Mouse (Mus musculus): Measurements from ENCODE around the gene Fam189a1. TPM values are rescaled to one million over a fixed set of nuclear protein-coding genes. Genes with fewer than 3 reads are reported as not detected.

The Fam189a1 gene
- total RNA-seq (2021) = not detected
- long read RNA-seq, experiment 1 = 0 reads
- long read RNA-seq, experiment 2 = 0 reads

DNA sequence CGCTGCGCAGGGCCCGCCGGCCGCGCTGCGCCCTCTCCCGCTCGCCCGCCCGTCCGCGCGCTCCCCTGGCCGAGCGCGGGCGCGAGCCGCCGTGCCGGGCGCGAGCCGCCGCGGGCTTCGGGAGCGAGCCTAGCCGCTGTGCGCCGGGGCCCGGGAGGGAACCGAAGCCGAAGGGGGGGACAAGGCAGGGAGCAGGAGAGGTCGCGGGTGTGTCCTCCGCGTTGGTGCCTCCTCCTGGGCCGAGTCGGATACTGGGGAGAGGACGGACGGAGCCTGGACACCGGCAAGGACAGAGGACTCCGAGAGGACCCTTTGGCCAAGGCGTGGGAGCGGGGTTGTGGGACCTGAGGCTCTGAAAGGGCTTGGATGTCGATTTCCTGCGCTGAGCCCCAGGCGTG, at the start of gene Fam189a1:
Gene Fam189a1, minus strand, starts transcription at position 57 of the 398 bp plus-strand sequence.
- intact Hi-C loops (cut with DNase I) = no loop called here
- DNase-seq = peak; percentile 16 to 26

GRCm38 (mm10) chr7:65206021-65206420, 49.7 kb upstream of the Fam189a1 start:
- intact Hi-C loops (cut with DNase I) = no loop called here
- DNase-seq = no peak

- no peak for DNase-seq
- intact Hi-C loops (cut with DNase I) = no loop called here
These were observed 46.3 kb upstream of the Fam189a1 start for GRCm38 (mm10) chr7:65202719-65203118.

DNA sequence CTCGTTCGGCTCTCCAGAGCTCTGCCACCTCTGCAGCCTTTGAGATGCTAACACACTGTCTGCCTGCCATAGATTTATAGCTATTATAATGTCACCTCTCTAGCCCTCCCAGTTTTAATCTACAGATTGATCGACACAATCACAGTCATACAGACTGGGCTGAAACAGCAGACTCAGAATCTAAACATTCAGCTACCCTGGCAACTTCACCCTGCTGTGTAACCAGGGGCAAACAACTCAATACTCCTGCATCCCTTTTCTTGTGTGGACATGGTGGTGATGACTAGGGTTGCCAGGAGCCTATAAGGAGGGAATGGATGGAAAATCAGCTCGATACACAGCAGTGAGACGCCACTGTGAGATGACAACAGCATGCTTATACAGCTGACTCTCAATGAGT, 24.3 kb upstream of the Fam189a1 start:
- intact Hi-C loops (cut with DNase I) = no loop called here
- no peak for DNase-seq

- intact Hi-C loops (cut with DNase I) = no loop called here
- no peak for DNase-seq
These were observed 14.4 kb upstream of the Fam189a1 start for GRCm38 (mm10) chr7:65170762-65171161.

DNA sequence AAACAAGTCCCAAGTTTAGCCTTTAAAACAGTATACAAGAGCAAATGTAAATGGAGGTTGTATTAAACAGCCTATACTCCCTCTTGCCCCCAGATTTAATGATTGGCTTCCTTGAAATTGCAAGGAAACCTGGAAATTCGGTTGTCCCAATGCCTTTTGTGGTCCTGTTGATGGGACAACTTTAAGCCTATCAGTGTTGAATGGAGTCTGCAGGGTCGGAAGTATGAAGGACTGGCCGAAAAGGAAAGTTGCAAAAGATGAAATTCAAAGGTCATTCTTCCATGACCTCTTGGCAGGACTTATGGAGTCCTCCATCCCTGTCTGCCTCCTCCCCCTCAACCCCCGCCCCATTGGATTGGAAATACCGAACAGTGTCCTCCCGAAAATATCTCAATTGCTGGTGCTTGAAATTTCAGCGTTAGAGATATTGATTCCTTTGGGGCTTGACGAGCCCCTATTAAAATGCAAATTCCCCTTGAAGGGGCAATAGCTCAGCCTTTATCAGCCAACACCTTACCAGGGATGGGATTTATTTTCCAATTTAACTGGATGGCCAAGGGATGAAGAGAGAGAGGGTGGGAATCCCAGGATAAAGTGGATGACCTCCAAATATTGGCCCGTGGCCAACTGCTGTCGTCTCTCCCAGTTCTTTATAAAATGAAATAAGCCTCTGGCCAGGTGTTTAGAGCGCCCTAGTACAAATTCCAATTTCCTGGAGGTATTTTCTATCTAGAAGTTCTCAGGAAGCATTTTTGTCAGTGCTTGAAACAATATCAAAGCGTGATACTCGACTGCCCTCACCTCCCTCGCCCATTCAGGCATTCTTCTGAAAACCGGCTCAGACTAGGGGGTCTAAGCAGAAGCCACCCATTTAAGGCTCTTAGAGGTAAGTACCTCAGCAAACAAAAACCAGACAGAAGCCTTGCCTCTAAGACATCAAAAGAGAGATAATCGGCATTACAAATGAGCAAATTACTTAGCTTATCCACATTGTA, 958 bp upstream of the Fam189a1 start:
- DNase-seq = no peak
- intact Hi-C loops (cut with DNase I) = no loop called here

DNA sequence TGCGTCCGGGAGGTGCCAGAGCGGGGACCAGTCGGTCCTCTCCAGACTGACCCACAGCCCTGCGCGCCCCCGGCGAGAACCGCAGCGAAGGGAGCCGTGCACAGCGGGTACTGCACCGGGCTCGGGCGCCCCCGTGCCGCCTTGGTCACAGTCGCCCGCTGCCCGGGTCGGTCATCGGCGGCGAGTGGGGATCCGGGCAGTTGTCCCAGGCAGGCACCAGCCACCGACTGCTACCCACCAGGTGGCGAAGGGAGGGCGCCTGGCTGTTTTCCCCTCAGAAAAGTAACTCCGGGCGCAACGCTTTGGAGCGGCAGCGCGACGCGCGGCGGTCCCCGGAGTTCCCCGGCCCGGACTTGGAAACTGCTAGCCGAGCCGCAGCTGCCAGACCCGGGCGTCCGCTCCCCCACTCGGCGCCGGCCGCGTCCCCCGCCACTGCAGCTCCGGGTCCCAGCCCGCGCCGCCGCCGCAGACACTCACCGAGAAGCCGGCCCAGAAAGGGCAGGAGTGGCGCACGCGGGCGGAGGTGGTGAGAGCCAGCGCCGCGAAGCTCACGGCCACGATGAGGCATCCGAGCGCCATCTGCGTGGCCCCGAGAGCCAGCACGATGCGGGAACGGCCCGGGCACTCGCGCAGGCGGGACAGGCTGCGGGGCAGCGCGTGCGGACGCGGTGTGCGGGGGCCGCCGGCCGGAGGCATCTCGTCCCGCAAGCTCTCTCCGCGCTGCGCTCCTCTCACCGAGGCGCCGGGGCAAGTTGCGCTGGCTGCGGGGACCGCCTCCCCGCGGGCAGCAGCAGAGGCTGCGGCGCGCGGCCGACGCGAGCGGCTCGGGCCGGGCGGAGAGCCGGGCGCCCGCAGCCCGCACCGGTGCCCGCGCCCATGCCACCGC, 499 bp downstream of the Fam189a1 start:
- intact Hi-C loops (cut with DNase I) = no loop called here
- DNase-seq = peak; percentile 5 to 13

DNA sequence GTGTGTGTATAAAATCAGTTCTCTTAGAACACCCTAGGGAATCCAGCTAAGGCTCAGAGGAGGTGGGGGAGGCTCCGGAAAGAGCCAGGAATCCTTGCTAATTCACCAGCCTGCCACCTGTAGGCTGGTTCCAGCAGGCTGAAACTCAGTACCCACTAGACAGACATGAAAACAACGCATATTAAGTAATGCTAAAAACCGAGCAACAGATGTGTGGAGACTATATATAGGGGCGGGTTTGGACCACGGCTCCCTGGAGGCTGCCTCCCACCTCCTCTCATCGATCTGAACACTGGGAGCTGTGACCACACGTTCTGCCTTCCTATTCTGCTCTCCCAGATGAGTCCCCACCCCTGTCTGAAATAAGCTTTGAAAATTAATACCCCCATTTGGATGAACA, 1.8 kb downstream of the Fam189a1 start:
- DNase-seq = no peak
- intact Hi-C loops (cut with DNase I) = no loop called here

- no peak for DNase-seq
- intact Hi-C loops (cut with DNase I) = no loop called here
These were observed 2.5 kb downstream of the Fam189a1 start for GRCm38 (mm10) chr7:65153846-65154245.

DNA sequence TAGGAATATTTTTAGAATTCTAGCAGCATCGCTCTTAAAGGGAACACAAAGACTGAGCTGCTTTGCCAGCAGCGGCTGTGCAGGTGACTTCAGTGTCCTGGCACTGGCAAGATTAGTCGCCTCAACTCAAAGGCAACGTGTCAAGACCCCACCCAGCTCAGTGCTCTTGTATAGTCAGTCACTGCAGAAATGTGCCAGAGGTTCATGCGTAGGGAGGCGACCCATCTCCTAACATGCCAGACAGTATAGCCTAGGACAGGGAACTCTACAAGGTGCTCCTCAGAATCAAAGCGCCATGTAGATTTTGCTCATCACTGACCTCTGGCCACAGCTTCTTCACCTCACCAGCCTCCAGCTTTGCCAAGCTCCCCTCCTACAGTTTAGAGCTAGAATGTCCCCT, 4.8 kb downstream of the Fam189a1 start:
- DNase-seq = no peak
- intact Hi-C loops (cut with DNase I) = no loop called here

GRCm38 (mm10) chr7:65149040-65149439, 7.3 kb downstream of the Fam189a1 start:
- DNase-seq = no peak
- intact Hi-C loops (cut with DNase I) = no loop called here

- intact Hi-C loops (cut with DNase I) = no loop called here
- DNase-seq = no peak
These were observed 11.5 kb downstream of the Fam189a1 start for GRCm38 (mm10) chr7:65144881-65145280.

DNA sequence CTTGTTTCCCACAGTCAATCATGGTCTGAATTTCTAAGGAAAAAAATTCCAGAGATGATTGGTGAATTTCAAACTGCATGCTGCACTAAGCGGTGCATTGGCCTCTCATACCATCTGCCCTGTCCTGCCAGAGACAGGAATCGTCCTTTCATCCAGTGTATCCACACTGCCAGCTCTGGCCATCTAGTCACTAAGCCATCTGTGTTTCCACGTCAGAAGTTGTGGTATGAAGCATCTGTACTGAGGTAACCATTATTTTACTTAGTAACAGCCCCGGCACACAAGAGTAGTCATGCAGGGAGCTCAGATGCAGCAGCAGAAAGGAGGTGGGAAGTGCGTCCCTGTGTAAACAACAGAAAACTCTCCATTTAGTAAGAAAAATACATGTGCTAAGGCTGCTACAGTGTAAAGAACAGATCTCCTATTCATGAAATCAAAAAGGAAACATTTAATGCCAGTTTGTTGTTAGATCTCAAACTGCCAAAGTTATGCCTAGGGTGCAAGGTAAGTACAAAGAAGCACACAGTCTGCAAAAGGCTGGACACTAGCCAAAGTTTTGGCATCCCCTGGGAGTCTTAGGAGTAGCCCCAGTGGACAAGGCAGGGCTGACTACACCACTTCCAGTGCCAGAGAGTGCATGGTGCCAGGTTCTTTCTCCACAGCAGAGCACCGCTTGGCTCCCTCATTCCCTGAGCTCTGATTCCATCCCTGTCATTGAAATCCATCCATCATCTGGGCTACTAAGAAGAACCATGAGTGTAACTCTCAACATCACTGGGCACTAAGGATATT, 14.3 kb downstream of the Fam189a1 start:
- DNase-seq = no peak
- intact Hi-C loops (cut with DNase I) = no loop called here

DNA sequence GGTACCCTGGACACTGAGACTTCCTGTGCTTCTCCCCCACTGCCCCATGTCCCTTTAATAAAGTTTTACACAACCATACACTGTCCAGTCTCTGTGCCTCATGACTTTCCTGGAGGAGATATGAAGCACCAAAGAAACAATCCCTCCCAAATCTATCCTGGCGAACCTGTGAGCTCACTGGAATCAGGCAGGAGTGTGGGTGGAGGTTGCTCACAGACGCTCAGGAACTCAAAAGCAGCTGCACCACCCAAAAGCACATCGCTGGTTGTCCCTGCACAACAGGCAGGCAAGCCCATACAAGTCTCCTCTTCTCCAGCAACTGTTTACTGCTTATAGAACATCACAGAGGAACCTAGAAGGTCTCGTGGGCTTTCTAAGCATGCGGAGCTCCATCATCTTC, 15.5 kb downstream of the Fam189a1 start:
- no peak for DNase-seq
- intact Hi-C loops (cut with DNase I) = no loop called here

DNA sequence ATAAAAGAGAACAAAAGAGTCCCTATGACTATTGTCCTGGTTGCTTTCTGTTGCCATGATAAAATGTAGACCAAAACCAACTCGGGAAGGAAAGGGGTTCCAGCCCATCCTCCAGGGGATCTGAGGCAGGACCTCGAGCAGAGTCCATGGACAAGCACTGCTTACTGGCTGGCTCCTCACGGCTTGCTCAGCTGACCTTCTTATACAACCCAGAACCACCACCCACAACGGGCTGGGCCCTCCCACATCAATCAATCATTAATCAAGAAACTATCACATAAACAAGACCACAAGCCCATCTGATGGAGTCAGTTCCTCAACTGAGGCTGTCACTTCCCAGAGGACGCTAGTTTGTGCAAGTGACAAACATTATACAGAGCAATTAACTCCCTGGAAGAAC, 16.3 kb downstream of the Fam189a1 start:
- DNase-seq = no peak
- intact Hi-C loops (cut with DNase I) = no loop called here

- DNase-seq = no peak
- intact Hi-C loops (cut with DNase I) = no loop called here
These were observed 32.6 kb downstream of the Fam189a1 start for GRCm38 (mm10) chr7:65123766-65124165.

GRCm38 (mm10) chr7:65116903-65117302, 39.5 kb downstream of the Fam189a1 start:
- no peak for DNase-seq
- intact Hi-C loops (cut with DNase I) = no loop called here

DNA sequence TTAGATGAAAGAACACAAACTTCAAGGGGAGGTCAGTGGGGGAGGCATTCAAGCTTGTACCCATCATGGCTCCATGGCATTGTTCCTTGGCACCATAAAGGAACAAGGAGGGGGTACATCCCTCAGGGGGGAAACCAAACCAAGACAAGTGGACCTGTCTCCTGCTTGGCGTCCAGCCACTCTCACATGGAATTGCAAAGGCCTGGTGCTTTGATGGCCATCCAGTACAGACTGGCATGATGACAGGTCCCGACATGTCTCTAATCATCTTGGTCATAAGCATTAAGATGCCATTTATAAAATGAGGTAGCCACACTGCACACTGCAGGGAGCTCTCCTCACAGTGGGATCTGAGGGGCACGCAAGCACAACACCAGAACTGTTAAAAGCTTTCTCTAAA, 41.0 kb downstream of the Fam189a1 start:
- no peak for DNase-seq
- intact Hi-C loops (cut with DNase I) = no loop called here

- no peak for DNase-seq
- intact Hi-C loops (cut with DNase I) = no loop called here
These were observed 44.7 kb downstream of the Fam189a1 start for GRCm38 (mm10) chr7:65111664-65112063.

- no peak for DNase-seq
- intact Hi-C loops (cut with DNase I) = no loop called here
These were observed 50.8 kb downstream of the Fam189a1 start for GRCm38 (mm10) chr7:65105566-65105965.
